Mouse (Mus musculus) hindbrain, embryonic 10.5 days (tissue): Measurements from ENCODE around the gene Acvr1c. TPM values are rescaled to one million over a fixed set of nuclear protein-coding genes. Genes with fewer than 3 reads are reported as not detected.

Experiments
- DNase-seq: peaks from one replicate; pipeline ENCODE4 v3.0.0-alpha.2; 2017; ENCODE audit warnings: low spot score
- H3K27ac ChIP-seq: fragments of 300-500 bp; sonication (generic); 2 replicates; pipeline ENCODE4 v1.5.1; 2016; ENCODE audit warnings: mild to moderate bottlenecking, moderate library complexity
- H3K27me3 ChIP-seq: fragments of 300-500 bp; sonication (generic); 2 replicates; pipeline ENCODE4 v1.6.1; 2016; ENCODE audit warnings: mild to moderate bottlenecking; ENCODE audit not compliant: poor library complexity, insufficient read depth, severe bottlenecking
- H3K36me3 ChIP-seq: fragments of 300-500 bp; sonication (generic); 2 replicates; pipeline ENCODE4 v1.6.1; 2016; ENCODE audit warnings: mild to moderate bottlenecking, moderate library complexity
- H3K4me1 ChIP-seq: fragments of 300-500 bp; sonication (generic); replicated peaks from 2 replicates; pipeline ENCODE4 v1.6.1; 2016; ENCODE audit warnings: mild to moderate bottlenecking
- H3K4me3 ChIP-seq: fragments of 300-500 bp; sonication (generic); 2 replicates; pipeline ENCODE4 v1.5.1; 2016; ENCODE audit warnings: mild to moderate bottlenecking, moderate library complexity
- H3K9me3 ChIP-seq: fragments of 300-500 bp; sonication (generic); 2 replicates; pipeline ENCODE4 v1.6.1; 2016; ENCODE audit warnings: mild to moderate bottlenecking, moderate library complexity
- WGBS: fragments of 180-500 bp; shearing (Covaris S2); methylation state at CpG from one replicate; pipeline ENCODE4 v1.1.7; 2016; 5-methylcytosine and 5-hydroxymethylcytosine counted together
- polyA plus RNA-seq: library from polyadenylated mRNA; unstranded; fragments of >200 nt; fragmentation: Nextera tagmentation; extraction: Ambion mirVana; gene quantifications from 2 replicates; pipeline ENCODE4 v1.2.1, GENCODE M21; 2016

Acvr1c gene
- polyA plus RNA-seq, 1 experiment from 2014 or later: 0.43 TPM

GRCm38 (mm10) chr2:58336730-58337129 is 21.0 kb downstream of the Acvr1c start:
- no peak overlapping the region for H3K27ac ChIP-seq
- WGBS: 91% methylated on average over 5 of the region's 5 CpGs

DNA sequence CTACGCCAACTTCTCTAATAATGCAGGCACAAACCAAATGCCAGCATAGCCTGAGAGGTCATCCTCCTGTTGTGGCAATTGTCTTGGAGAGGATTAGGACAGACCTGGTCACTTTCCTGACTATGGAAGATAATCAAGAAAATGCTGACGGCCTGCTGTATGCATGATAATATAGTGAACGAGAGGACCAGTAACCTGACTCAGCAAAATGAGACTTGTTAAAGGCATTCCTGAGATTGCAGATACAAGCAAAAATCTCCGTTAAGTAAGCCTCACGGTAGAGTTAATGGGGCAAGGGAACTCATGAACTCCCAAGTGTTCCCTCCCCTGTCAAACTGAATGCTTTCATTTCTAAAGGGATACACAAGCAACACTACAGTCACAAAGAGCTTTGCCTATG is 28.1 kb downstream of the Acvr1c start:
- Histone ChIP-seq H3K27ac (no peak overlapping the region), H3K27me3 (no peaks in the 10 kb centered on the region)
- WGBS: 85% methylated on average over 5 of the region's 5 CpGs

More at GRCm38 (mm10) chr2:58336730-58337129, 21.0 kb downstream of the Acvr1c start:
- Histone ChIP-seq H3K36me3 (no peaks in the 10 kb centered on the region), H3K4me3 (no peak overlapping the region), H3K27me3 (no peaks in the 10 kb centered on the region), H3K4me1 (no peaks in the 10 kb centered on the region), H3K9me3 (no peaks in the 10 kb centered on the region)
- DNase-seq: no peak

GRCm38 (mm10) chr2:58324118-58324901 is 33.4 kb downstream of the Acvr1c start:
- Histone ChIP-seq H3K9me3 (no peaks in the 10 kb centered on the region), H3K27ac (peak overlapping the region; percentile 90), H3K27me3 (no peaks in the 10 kb centered on the region), H3K36me3 (no peaks in the 10 kb centered on the region), H3K4me3 (peak overlapping the region; percentile 56), H3K4me1 (peaks cover 6% of the 10 kb centered on the region)
- DNase-seq: peak; percentile 72
- 9% methylated on average over 23 of the region's 23 CpGs for WGBS

More for the DNA sequence above, 28.1 kb downstream of the Acvr1c start:
- no peak for DNase-seq
- no peaks in the 10 kb centered on the region for H3K9me3 ChIP-seq
- H3K36me3 ChIP-seq: no peaks in the 10 kb centered on the region
- no peak overlapping the region for H3K4me3 ChIP-seq
- no peaks in the 10 kb centered on the region; the same call in 1 of the 2 replicates for H3K4me1 ChIP-seq

DNA sequence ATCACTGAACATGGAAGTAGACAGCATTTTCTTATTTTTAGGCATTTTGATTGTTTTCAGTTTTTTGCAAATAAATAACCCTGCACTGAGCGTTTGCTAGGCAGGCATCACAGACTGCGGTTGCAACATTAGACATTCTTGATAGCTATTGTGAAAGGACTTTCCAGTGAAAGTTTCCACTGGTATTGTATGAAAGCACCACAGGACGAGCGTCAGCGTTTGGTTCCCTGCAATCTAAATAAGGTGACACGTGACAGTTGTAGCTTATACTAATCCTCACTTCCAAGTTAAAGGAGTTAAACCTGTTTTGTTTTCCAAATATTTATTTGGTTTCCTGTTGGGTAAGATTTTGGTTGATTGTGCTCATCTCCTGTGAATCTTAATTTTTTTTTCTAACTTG is 34.4 kb downstream of the Acvr1c start:
- 87% methylated on average over 6 of the region's 6 CpGs for WGBS

DNA sequence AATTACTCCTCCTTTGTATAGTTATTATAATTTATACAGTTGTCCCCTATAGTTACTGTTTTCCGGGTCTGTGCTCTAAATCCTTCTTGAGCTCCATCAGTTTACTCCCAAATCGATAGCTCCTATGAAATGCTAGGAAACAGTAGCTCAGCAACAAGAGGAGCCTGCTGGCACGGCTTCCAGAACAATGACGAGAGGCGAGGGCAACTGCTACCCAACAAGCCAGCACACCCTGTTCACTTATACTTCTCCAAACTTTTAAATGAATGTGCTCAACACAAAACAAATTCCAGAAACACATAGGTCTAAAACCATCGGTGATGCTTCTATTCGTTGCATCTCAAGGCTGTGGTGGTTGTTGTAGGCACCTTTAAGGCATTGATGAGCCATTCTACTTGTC is 41.5 kb downstream of the Acvr1c start:
- H3K36me3 ChIP-seq: no peaks in the 10 kb centered on the region
- DNase-seq: no peak
- no peaks in the 10 kb centered on the region for H3K27me3 ChIP-seq
- no peak overlapping the region for H3K27ac ChIP-seq
- 95% methylated on average over 7 of the region's 7 CpGs for WGBS
- H3K9me3 ChIP-seq: no peaks in the 10 kb centered on the region
- no peaks in the 10 kb centered on the region for H3K4me1 ChIP-seq
- no peak overlapping the region for H3K4me3 ChIP-seq

More for the DNA sequence above, 34.4 kb downstream of the Acvr1c start:
- Histone ChIP-seq H3K9me3 (no peaks in the 10 kb centered on the region), H3K4me3 (no peak overlapping the region), H3K4me1 (peaks cover 6% of the 10 kb centered on the region), H3K27me3 (no peaks in the 10 kb centered on the region), H3K36me3 (no peaks in the 10 kb centered on the region), H3K27ac (no peak overlapping the region)
- no peak for DNase-seq

GRCm38 (mm10) chr2:58309695-58310094 is 48.0 kb downstream of the Acvr1c start:
- WGBS: 81% methylated on average over 3 of the region's 3 CpGs
- H3K36me3 ChIP-seq: no peaks in the 10 kb centered on the region
- DNase-seq: no peak
- no peaks in the 10 kb centered on the region for H3K9me3 ChIP-seq
- H3K4me1 ChIP-seq: no peaks in the 10 kb centered on the region
- no peak overlapping the region for H3K27ac ChIP-seq
- no peaks in the 10 kb centered on the region for H3K27me3 ChIP-seq
- no peak overlapping the region for H3K4me3 ChIP-seq

GRCm38 (mm10) chr2:58304450-58304849 is 53.2 kb downstream of the Acvr1c start:
- Histone ChIP-seq H3K4me3 (no peak overlapping the region), H3K36me3 (no peaks in the 10 kb centered on the region), H3K4me1 (no peaks in the 10 kb centered on the region), H3K27ac (no peak overlapping the region), H3K27me3 (no peaks in the 10 kb centered on the region), H3K9me3 (no peaks in the 10 kb centered on the region)
- DNase-seq: no peak
- 86% methylated on average over 3 of the region's 3 CpGs for WGBS

DNA sequence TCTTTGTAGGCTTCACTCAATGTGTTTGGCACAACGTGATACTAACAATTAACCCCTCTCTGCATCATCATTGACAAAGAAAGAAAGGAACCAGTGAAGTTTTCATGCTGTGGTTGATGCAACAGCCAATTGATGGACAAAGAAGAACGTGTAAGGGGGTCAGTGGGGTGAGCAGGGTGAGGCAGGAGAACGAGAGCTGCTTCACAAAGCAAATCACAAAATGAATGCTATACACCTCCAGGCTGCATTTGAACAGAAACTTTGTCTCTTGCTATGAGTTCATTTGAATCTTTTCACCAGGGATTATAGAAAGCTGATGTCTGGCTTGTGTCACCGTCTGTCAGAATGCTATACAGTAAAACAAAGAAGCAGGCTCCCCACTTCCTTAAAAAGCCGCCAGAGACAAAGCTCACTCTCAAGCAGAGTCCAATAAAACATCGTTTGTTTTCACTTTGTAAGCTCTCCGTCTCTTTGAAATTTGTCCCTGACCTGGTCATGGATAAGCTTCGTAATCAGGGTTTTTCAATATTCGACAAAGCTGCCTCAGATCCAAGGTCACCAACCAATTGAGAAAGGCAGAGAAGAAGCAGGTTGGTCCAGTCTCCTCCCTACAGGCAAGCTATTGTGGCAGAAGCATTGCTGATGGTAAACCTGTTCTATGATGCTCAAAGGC is 67.8 kb downstream of the Acvr1c start:
- no peaks in the 10 kb centered on the region for H3K36me3 ChIP-seq
- no peaks in the 10 kb centered on the region for H3K27me3 ChIP-seq
- DNase-seq: no peak
- WGBS: 32% methylated on average over 9 of the region's 9 CpGs
- H3K27ac ChIP-seq: peak overlapping the region; percentile 16; the same call in 1 of the 2 replicates
- no peaks in the 10 kb centered on the region for H3K9me3 ChIP-seq
- H3K4me1 ChIP-seq: peaks cover 12% of the 10 kb centered on the region
- no peak overlapping the region for H3K4me3 ChIP-seq

DNA sequence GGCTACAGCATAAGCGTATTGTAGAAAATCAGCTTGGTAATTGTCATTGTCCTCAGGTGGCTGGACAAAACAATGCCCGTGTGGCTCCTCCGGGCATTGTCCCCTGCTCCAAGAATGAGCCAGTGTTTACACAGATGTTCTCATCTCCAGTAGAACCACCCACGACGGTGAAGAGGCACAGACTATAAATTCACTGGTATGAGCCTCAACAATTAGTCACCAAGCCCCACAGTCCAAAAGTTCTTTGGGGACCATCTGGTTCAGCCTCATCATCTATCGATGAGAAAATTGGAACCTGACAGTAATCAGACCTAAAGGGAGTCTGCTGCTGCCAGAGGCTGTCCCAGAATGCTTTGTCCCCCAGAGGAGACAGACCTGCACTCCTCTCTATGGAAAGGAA is 68.4 kb downstream of the Acvr1c start:
- H3K4me1 ChIP-seq: peaks cover 12% of the 10 kb centered on the region
- WGBS: 62% methylated on average over 6 of the region's 6 CpGs
- H3K4me3 ChIP-seq: no peak overlapping the region
- H3K27me3 ChIP-seq: no peaks in the 10 kb centered on the region
- DNase-seq: no peak
- H3K36me3 ChIP-seq: no peaks in the 10 kb centered on the region
- H3K27ac ChIP-seq: peak overlapping the region; percentile 16; the same call in 1 of the 2 replicates
- no peaks in the 10 kb centered on the region for H3K9me3 ChIP-seq

- H3K4me1 ChIP-seq: no peaks in the 10 kb centered on the region
- no peaks in the 10 kb centered on the region for H3K36me3 ChIP-seq
- no peak overlapping the region for H3K4me3 ChIP-seq
- H3K9me3 ChIP-seq: no peaks in the 10 kb centered on the region
- H3K27me3 ChIP-seq: no peaks in the 10 kb centered on the region
- 59% methylated on average over 8 of the region's 8 CpGs for WGBS
- no peak overlapping the region for H3K27ac ChIP-seq
- peak; percentile 70 for DNase-seq
Observed at GRCm38 (mm10) chr2:58282259-58282910, 75.3 kb downstream of the Acvr1c start.

- no peak overlapping the region for H3K4me3 ChIP-seq
- no peaks in the 10 kb centered on the region for H3K27me3 ChIP-seq
- WGBS: 76% methylated on average over 3 of the region's 3 CpGs
- H3K9me3 ChIP-seq: no peaks in the 10 kb centered on the region
- no peaks in the 10 kb centered on the region for H3K36me3 ChIP-seq
- no peak for DNase-seq
- no peak overlapping the region for H3K27ac ChIP-seq
- H3K4me1 ChIP-seq: no peaks in the 10 kb centered on the region
Observed at GRCm38 (mm10) chr2:58281046-58281445, 76.6 kb downstream of the Acvr1c start.

- Histone ChIP-seq H3K4me1 (no peaks in the 10 kb centered on the region), H3K36me3 (no peaks in the 10 kb centered on the region), H3K27me3 (no peaks in the 10 kb centered on the region), H3K27ac (no peak overlapping the region), H3K9me3 (no peaks in the 10 kb centered on the region), H3K4me3 (no peak overlapping the region)
- DNase-seq: no peak
- 91% methylated on average over 5 of the region's 5 CpGs for WGBS
Observed at GRCm38 (mm10) chr2:58279163-58279562, 78.5 kb downstream of the Acvr1c start.

DNA sequence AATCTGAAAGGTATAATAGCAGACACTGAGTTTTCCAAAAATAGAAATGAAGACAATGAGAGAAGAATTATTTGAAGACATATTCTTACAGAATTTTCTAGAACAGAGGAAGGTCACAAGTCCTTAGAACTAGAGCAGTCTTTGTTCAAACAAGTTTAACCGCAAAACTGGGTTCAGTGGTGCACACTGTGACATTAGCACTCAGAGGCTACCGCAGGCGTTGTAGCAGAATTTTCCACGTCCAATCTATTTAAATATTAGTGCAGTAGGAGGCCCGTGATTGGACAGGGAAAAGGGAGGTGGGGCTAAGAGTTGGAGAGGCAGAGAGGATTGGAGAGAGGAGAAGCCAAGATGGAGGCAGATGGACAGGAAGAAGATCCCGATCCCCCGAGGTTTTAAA is 81.2 kb downstream of the Acvr1c start:
- Histone ChIP-seq H3K27me3 (no peaks in the 10 kb centered on the region), H3K9me3 (no peaks in the 10 kb centered on the region), H3K4me1 (no peaks in the 10 kb centered on the region), H3K27ac (no peak overlapping the region), H3K4me3 (no peak overlapping the region), H3K36me3 (no peaks in the 10 kb centered on the region)
- 93% methylated on average over 7 of the region's 7 CpGs for WGBS
- DNase-seq: no peak
